Mouse (Mus musculus) limb, embryonic 14.5 days (tissue): ENCODE results near the gene Ubl4a. TPM values are rescaled to one million over a fixed set of nuclear protein-coding genes. Genes with fewer than 3 reads are reported as not detected.

Experiments
- ATAC-seq: fragments of 200-750 bp; cut with Nextera tagmentation; 2 replicates; pipeline ENCODE4 v1.8.0; 2017; ENCODE audit warnings: low read depth, moderate number of reproducible peaks, moderate TSS enrichment; ENCODE audit not compliant: low FRiP score
- DNase-seq: peaks from one replicate; pipeline ENCODE4 v3.0.0-alpha.2; 2015; ENCODE audit warnings: low spot score
- H3K27ac ChIP-seq: fragments of 300-500 bp; sonication (generic); replicated peaks from 2 replicates; pipeline ENCODE4 v1.5.1; 2014; ENCODE audit warnings: low read depth, mild to moderate bottlenecking, low read length, moderate library complexity, mixed read lengths
- H3K27me3 ChIP-seq: fragments of 300-500 bp; sonication (generic); 2 replicates; pipeline ENCODE4 v1.6.1; 2014; ENCODE audit warnings: low read length, mixed read lengths; ENCODE audit not compliant: control insufficient read depth, insufficient read depth
- H3K36me3 ChIP-seq: fragments of 300-500 bp; sonication (generic); 2 replicates; pipeline ENCODE4 v1.6.1; 2014; ENCODE audit warnings: mild to moderate bottlenecking, low read length, moderate library complexity, mixed read lengths; ENCODE audit not compliant: control insufficient read depth, insufficient read depth
- H3K4me1 ChIP-seq: fragments of 300-500 bp; sonication (generic); 2 replicates; pipeline ENCODE4 v1.6.1; 2014; ENCODE audit warnings: antibody characterized with exemption, low read length, mixed read lengths; ENCODE audit not compliant: control insufficient read depth, insufficient read depth
- H3K4me2 ChIP-seq: fragments of 300-500 bp; sonication (generic); replicated peaks from 2 replicates; pipeline ENCODE4 v1.6.1; 2014; ENCODE audit warnings: low read depth, mild to moderate bottlenecking, low read length, moderate library complexity; ENCODE audit not compliant: severe bottlenecking
- H3K4me3 ChIP-seq: fragments of 300-500 bp; sonication (generic); replicated peaks from 2 replicates; pipeline ENCODE4 v1.5.1; 2014; ENCODE audit warnings: low read length
- H3K9ac ChIP-seq: fragments of 300-500 bp; sonication (generic); 2 replicates; pipeline ENCODE4 v1.6.1; 2014; ENCODE audit warnings: mild to moderate bottlenecking, low read depth, low read length, moderate library complexity; ENCODE audit not compliant: severe bottlenecking
- H3K9me3 ChIP-seq: fragments of 300-500 bp; sonication (generic); 2 replicates; pipeline ENCODE4 v1.6.1; 2016; ENCODE audit warnings: low read length; ENCODE audit not compliant: control insufficient read depth
- POLR2A ChIP-seq: fragments of 200-500 bp; IDR thresholded peaks from 2 replicates; pipeline ENCODE4 v1.8.0; 2012; ENCODE audit warnings: inconsistent platforms, mild to moderate bottlenecking, moderate library complexity, borderline replicate concordance; ENCODE audit not compliant: insufficient read depth, insufficient read length; ENCODE audit errors: extremely low read depth
- WGBS: fragments of 180-500 bp; shearing (Covaris S2); extraction: QIAGEN DNeasy Blood & Tissue Kit; methylation state at CpG from one replicate; pipeline ENCODE4 v1.1.7; 2014; 5-methylcytosine and 5-hydroxymethylcytosine counted together
- polyA plus RNA-seq, 2 experiments: library from polyadenylated mRNA; depleted of rRNA in 1 of 2; stranded (reverse) in 1 of 2; unstranded in 1 of 2; fragments of >200 nt; fragmentation: Nextera tagmentation in 1 of 2; extraction: Ambion mirVana in 1 of 2; gene quantifications; 2 replicates each; pipeline versions ENCODE4 v1.2.1 to v1.2.3; 2012 to 2014

The Ubl4a gene
- polyA plus RNA-seq (2012; rRNA removed) (58.5 and 60.7 TPM in 2 replicates), polyA plus RNA-seq (2014; fragmentation: Nextera tagmentation; extraction: Ambion mirVana) (77.1 and 79.6 TPM in 2 replicates)

GRCm38 (mm10) chrX:74372888-74373549 lies at the start of gene Ubl4a, which contains the start of gene Slc10a3:
TSS of gene Ubl4a (minus strand) at chrX:74373218.
TSS of gene Slc10a3 (minus strand) at chrX:74373349.
- H3K9ac ChIP-seq = peak within 1 kb of the TSS; percentile 52
- 22% methylated on average over 32 of the region's 32 CpGs for WGBS
- H3K4me1 ChIP-seq = no peaks in the 10 kb centered on the region
- H3K4me3 ChIP-seq = peak within 1 kb of the TSS; percentile 43
- peak; percentile 81; the same call in 1 of the 2 replicates for TF ChIP-seq POLR2A
- no peaks in the 10 kb centered on the region for H3K27me3 ChIP-seq
- H3K27ac ChIP-seq = no peak within 1 kb of the TSS
- H3K4me2 ChIP-seq = peak within 1 kb of the TSS; percentile 59
- DNase-seq (peak; percentile 84), ATAC-seq (peak; percentile 93)
- no peaks in the 10 kb centered on the region for H3K36me3 ChIP-seq
- no peaks in the 10 kb centered on the region for H3K9me3 ChIP-seq

- ATAC-seq = peak; percentile 80
- no peak for TF ChIP-seq POLR2A
- H3K4me2 ChIP-seq = no peak overlapping the region
These were observed 40.4 kb upstream of the Ubl4a start for GRCm38 (mm10) chrX:74413377-74413776.

GRCm38 (mm10) chrX:74408340-74408739 lies 35.3 kb upstream of the Ubl4a start:
- no peak for DNase-seq
- 56% methylated on average over 2 of the region's 2 CpGs for WGBS
- ATAC-seq = no peak
- H3K4me1 ChIP-seq = no peaks in the 10 kb centered on the region
- no peak for TF ChIP-seq POLR2A
- H3K9me3 ChIP-seq = no peaks in the 10 kb centered on the region
- no peak overlapping the region for H3K4me2 ChIP-seq
- H3K4me3 ChIP-seq = no peak overlapping the region
- H3K36me3 ChIP-seq = 0 out of 2 replicates have a peak, but pooled peaks cover 2% of the 10 kb centered on the region
- no peak overlapping the region for H3K9ac ChIP-seq
- H3K27ac ChIP-seq = no peak overlapping the region
- no peaks in the 10 kb centered on the region for H3K27me3 ChIP-seq

More at GRCm38 (mm10) chrX:74413377-74413776, 40.4 kb upstream of the Ubl4a start:
- Histone ChIP-seq H3K27ac (no peak overlapping the region), H3K27me3 (no peaks in the 10 kb centered on the region), H3K4me3 (no peak overlapping the region), H3K9me3 (no peaks in the 10 kb centered on the region), H3K9ac (no peak overlapping the region), H3K36me3 (0 out of 2 replicates have a peak, but pooled peaks cover 2% of the 10 kb centered on the region), H3K4me1 (no peaks in the 10 kb centered on the region)
- DNase-seq = peak; percentile 68

- H3K27me3 ChIP-seq = no peaks in the 10 kb centered on the region
- H3K4me1 ChIP-seq = no peaks in the 10 kb centered on the region
- H3K9me3 ChIP-seq = no peaks in the 10 kb centered on the region
- 83% methylated on average over 3 of the region's 3 CpGs for WGBS
- DNase-seq = no peak
- no peak for ATAC-seq
- no peak overlapping the region for H3K4me3 ChIP-seq
- H3K4me2 ChIP-seq = no peak overlapping the region
- H3K9ac ChIP-seq = no peak overlapping the region
- H3K27ac ChIP-seq = no peak overlapping the region
- no peaks in the 10 kb centered on the region for H3K36me3 ChIP-seq
- no peak for TF ChIP-seq POLR2A
These were observed 27.1 kb upstream of the Ubl4a start for GRCm38 (mm10) chrX:74400136-74400535.

GRCm38 (mm10) chrX:74392535-74393443 lies 19.8 kb upstream of the Ubl4a start, which contains the start of the genes Fam3a and Ikbkg:
TSS of gene Fam3a (minus strand) at chrX:74393272.
TSS of gene Ikbkg (plus strand) at chrX:74393290.
- Histone ChIP-seq H3K4me1 (no peaks in the 10 kb centered on the region; the same call in 1 of the 2 replicates), H3K4me2 (peak within 1 kb of the TSS; percentile 54), H3K27me3 (no peaks in the 10 kb centered on the region), H3K9ac (peak within 1 kb of the TSS; percentile 82), H3K36me3 (peaks cover 1% of the 10 kb centered on the region; the same call in 1 of the 2 replicates), H3K27ac (peak within 1 kb of the TSS; percentile 83), H3K4me3 (peak within 1 kb of the TSS; percentile 52), H3K9me3 (no peaks in the 10 kb centered on the region)
- WGBS = 17% methylated on average over 29 of the region's 30 CpGs
- DNase-seq (peak; percentile 85), ATAC-seq (peak; percentile 100)
- peak; percentile 36; the same call in 1 of the 2 replicates for TF ChIP-seq POLR2A
